Mouse (Mus musculus) heart, embryonic 13.5 days (tissue): Measurements from ENCODE around the gene Fam53a. TPM values are rescaled to one million over a fixed set of nuclear protein-coding genes. Genes with fewer than 3 reads are reported as not detected.

Source experiments
- ATAC-seq: fragments of 200-750 bp; cut with Nextera tagmentation; 2 replicates; pipeline ENCODE4 v1.8.0; 2017; ENCODE audit warnings: moderate TSS enrichment; ENCODE audit not compliant: insufficient number of reproducible peaks, low FRiP score, low TSS enrichment; ENCODE audit errors: extremely low read depth
- H3K27ac ChIP-seq: fragments of 300-500 bp; sonication (generic); replicated peaks from 2 replicates; pipeline ENCODE4 v1.5.1; 2015; ENCODE audit warnings: moderate library complexity, mild to moderate bottlenecking, inconsistent platforms
- H3K27me3 ChIP-seq: fragments of 300-500 bp; sonication (generic); replicated peaks from 2 replicates; pipeline ENCODE4 v1.6.1; 2015; ENCODE audit warnings: mild to moderate bottlenecking, inconsistent platforms
- H3K36me3 ChIP-seq: fragments of 300-500 bp; sonication (generic); 2 replicates; pipeline ENCODE4 v1.6.1; 2015; ENCODE audit warnings: mild to moderate bottlenecking, inconsistent platforms
- H3K4me1 ChIP-seq: fragments of 300-500 bp; sonication (generic); 2 replicates; pipeline ENCODE4 v1.6.1; 2015; ENCODE audit warnings: inconsistent platforms
- H3K4me2 ChIP-seq: fragments of 300-500 bp; sonication (generic); 2 replicates; pipeline ENCODE4 v1.6.1; 2015; ENCODE audit warnings: inconsistent platforms, mild to moderate bottlenecking, moderate library complexity
- H3K4me3 ChIP-seq: fragments of 300-500 bp; sonication (generic); 2 replicates; pipeline ENCODE4 v1.5.1; 2015; ENCODE audit warnings: moderate library complexity, mild to moderate bottlenecking, inconsistent platforms
- H3K9ac ChIP-seq: fragments of 300-500 bp; sonication (generic); 2 replicates; pipeline ENCODE4 v1.6.1; 2015; ENCODE audit warnings: inconsistent platforms, mild to moderate bottlenecking, moderate library complexity
- H3K9me3 ChIP-seq: fragments of 300-500 bp; sonication (generic); 2 replicates; pipeline ENCODE4 v1.6.1; 2016; ENCODE audit warnings: inconsistent platforms
- WGBS: fragments of 180-500 bp; shearing (Covaris S2); methylation state at CpG from one replicate; pipeline ENCODE4 v1.1.7; 2015; ENCODE audit warnings: mixed read lengths; 5-methylcytosine and 5-hydroxymethylcytosine counted together
- polyA plus RNA-seq: library from polyadenylated mRNA; unstranded; fragments of >200 nt; fragmentation: Nextera tagmentation; extraction: Ambion mirVana; gene quantifications from 2 replicates; pipeline ENCODE4 v1.2.1, GENCODE M21; 2015

Gene Fam53a
- polyA plus RNA-seq, 1 experiment from 2014 or later: 46.9 TPM

DNA sequence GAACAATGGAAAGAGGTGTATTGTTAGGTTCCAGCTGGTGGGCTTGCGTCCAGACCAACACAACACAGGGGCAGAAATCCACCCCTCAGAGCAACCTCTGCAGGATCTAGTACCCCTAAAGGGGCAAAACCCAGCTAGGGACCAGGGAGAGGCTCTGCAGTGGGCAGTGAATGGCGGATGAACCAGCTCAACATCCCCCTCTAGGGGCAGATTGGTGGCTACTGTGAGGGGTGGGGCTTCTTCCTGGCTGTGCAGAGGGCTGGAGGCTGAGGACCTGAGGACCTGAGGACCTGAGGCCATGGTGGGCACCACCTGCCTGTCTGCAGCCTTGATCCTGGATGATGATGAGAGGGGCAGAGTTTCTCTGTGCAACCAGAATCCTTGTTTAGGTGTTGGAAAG is 35.8 kb downstream of the Fam53a start:
- Histone ChIP-seq H3K4me2 (no peak overlapping the region), H3K27me3 (no peaks in the 10 kb centered on the region), H3K36me3 (peaks cover 11% of the 10 kb centered on the region), H3K4me3 (no peak overlapping the region), H3K4me1 (no peaks in the 10 kb centered on the region), H3K9me3 (no peaks in the 10 kb centered on the region), H3K27ac (no peak overlapping the region), H3K9ac (no peak overlapping the region)
- no peak for ATAC-seq
- WGBS: 34% methylated on average over 2 of the region's 2 CpGs

DNA sequence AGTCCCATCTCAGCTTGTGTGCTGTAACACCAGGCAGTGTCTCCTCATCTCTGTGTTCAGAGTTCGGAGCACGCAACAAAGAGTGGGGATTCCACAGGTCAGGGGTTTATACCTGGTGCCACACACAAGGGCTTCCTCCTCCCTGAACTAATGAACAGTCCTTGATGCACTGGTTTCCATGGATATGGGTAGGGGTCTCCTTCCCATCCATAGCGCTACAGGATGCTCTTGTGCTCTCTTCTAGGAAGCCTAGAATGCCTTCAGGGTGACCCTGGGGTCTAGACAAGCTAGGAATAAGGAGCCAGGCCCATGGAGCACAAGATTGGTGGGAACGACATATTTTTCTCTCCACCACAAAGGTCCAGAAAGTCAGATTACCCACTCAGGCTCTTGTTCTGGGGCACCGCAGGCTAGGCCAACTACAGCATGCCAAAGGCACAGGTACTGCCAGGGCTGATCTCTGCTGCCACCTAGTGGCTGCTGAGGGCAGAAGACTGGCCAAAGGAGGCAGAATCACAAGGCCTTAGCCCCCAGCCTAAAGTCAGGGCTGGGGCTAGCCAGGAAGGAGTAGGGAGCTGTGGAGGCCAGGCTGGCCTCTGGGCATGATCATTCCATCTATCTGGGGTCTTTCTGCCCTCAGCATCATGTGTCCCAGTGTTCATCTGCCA is 40.1 kb downstream of the Fam53a start:
- Histone ChIP-seq H3K27ac (no peak overlapping the region), H3K9me3 (no peaks in the 10 kb centered on the region), H3K4me3 (no peak overlapping the region), H3K4me2 (no peak overlapping the region), H3K27me3 (peaks cover 5% of the 10 kb centered on the region), H3K4me1 (no peaks in the 10 kb centered on the region), H3K9ac (no peak overlapping the region), H3K36me3 (no peaks in the 10 kb centered on the region)
- WGBS: 63% methylated on average over 5 of the region's 5 CpGs
- no peak for ATAC-seq

DNA sequence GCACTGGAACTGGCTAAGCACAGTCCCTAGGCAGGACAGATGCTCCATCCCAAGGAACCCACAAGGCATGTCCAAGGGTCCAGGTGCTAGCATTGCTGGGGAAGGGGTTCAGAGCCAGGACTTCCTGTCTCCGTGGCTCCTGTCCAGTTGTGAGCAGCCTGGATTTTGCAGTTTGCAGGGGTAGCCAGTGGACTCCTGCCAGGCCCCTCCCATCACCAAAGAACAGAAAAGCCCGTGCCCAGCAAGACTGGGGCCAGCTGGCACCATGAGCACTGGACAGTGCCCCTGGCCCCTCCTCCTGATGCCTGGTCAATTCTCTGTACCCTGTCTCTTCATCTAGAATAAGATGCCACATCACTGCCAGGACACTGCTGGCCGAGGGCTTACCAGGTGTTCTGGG is 41.4 kb downstream of the Fam53a start:
- Histone ChIP-seq H3K9ac (no peak overlapping the region), H3K9me3 (no peaks in the 10 kb centered on the region), H3K27ac (no peak overlapping the region), H3K36me3 (no peaks in the 10 kb centered on the region), H3K27me3 (peaks cover 5% of the 10 kb centered on the region), H3K4me2 (no peak overlapping the region), H3K4me1 (peaks cover 4% of the 10 kb centered on the region; the same call in 1 of the 2 replicates), H3K4me3 (no peak overlapping the region)
- 62% methylated on average over 3 of the region's 3 CpGs for WGBS
- no peak for ATAC-seq

DNA sequence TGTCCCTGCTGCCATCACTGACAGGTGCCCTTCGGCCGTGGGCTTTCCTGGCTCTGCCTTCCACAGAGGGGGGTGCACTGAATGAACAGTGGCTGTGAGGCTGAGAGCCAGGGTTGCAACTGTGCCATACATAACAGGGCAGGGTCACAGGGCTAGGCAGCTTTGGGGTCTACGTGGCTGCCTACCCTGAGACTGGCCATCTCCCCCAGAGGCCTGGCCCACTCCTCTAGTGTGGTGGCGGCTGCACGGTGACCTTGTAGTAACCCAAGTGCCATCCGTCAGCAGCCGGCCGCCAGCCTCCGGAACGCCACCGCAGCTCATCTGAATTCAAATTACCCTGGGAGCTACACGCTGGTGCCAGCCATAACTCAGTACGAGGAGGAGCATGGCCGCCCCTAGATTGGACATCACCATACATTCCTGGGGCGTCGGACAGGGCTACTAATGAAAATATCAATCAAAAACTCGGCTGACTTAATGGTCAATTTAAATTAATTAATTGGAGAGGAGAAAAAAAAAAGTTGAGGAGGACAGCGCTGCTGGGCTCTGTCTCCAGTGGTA is 41.9 kb downstream of the Fam53a start:
- ATAC-seq: no peak
- Histone ChIP-seq H3K4me2 (no peak overlapping the region), H3K9me3 (no peaks in the 10 kb centered on the region), H3K4me1 (peaks cover 8% of the 10 kb centered on the region; the same call in 1 of the 2 replicates), H3K9ac (no peak overlapping the region), H3K27me3 (peaks cover 5% of the 10 kb centered on the region), H3K4me3 (no peak overlapping the region), H3K36me3 (no peaks in the 10 kb centered on the region), H3K27ac (no peak overlapping the region)
- 70% methylated on average over 18 of the region's 18 CpGs for WGBS

DNA sequence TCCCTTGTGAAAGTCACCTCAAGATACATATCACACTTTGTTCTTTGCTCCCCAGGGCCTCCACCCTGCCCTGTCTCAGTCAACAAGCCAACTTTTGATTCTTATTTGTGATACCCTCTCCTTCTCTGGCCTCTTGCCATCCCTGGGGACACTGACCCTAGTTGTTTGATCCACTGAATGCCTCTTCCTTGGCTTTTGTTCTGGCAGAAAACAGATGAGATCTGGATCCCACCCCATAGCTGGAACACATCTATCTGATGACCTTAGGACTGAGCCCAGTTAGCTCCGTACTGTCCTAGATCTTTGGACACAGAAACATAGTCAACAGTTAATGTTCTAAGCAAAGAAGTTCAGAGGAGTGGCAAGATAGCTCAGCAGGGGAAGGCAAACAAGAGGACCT is 49.1 kb downstream of the Fam53a start:
- ATAC-seq: no peak
- no peaks in the 10 kb centered on the region for H3K27me3 ChIP-seq
- H3K9me3 ChIP-seq: no peaks in the 10 kb centered on the region
- H3K9ac ChIP-seq: no peak overlapping the region
- no peaks in the 10 kb centered on the region for H3K36me3 ChIP-seq
- no peak overlapping the region for H3K4me3 ChIP-seq
- WGBS: 71% methylated on average over 1 of the region's 1 CpGs
- H3K4me2 ChIP-seq: no peak overlapping the region
- H3K27ac ChIP-seq: no peak overlapping the region
- H3K4me1 ChIP-seq: peaks cover 14% of the 10 kb centered on the region

DNA sequence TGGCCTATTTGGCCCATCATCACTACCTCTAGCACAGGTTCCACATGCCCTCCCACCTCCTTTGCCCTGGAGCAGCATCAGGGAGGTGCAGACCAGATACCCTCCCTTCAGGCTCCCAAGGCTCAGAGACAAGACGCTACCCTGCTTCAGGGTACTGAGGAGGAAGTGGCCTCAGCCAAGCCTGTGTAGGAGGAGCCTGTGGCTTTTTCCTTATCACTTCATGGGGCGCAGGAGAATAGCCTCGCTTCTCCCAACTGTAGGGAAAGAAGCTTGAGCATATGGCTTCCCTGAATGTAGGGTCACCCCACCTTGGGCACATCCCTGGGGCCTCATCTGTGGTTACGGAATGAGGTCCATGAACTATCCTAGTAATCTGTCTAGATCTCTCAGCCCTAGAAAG is 55.2 kb downstream of the Fam53a start:
- no peak for ATAC-seq
- no peak overlapping the region for H3K4me2 ChIP-seq
- H3K4me3 ChIP-seq: no peak overlapping the region
- no peak overlapping the region for H3K27ac ChIP-seq
- H3K27me3 ChIP-seq: 0 out of 2 replicates have a peak, but pooled peaks cover 4% of the 10 kb centered on the region
- 56% methylated on average over 4 of the region's 4 CpGs for WGBS
- no peaks in the 10 kb centered on the region for H3K36me3 ChIP-seq
- H3K4me1 ChIP-seq: no peaks in the 10 kb centered on the region
- no peak overlapping the region for H3K9ac ChIP-seq
- H3K9me3 ChIP-seq: no peaks in the 10 kb centered on the region

DNA sequence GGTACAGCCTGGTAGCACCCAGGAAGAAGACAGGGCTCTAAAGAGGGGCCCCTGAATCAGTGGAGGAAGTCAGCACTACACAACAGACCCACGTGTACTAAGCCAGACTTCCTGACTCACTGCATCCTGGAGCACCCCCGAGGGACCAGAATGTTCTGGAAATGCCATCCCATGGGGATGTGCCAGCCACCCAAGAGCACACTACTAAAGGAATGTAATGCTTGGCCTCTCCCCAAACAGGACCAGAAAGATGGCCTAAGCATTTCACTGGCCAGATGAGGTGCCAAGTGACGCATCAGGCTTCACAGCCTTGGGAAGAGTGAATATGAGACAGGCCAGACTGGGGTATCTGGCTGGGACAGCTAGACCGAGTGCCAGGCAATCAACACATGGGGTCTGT is 63.5 kb downstream of the Fam53a start:
- H3K9ac ChIP-seq: no peak overlapping the region

DNA sequence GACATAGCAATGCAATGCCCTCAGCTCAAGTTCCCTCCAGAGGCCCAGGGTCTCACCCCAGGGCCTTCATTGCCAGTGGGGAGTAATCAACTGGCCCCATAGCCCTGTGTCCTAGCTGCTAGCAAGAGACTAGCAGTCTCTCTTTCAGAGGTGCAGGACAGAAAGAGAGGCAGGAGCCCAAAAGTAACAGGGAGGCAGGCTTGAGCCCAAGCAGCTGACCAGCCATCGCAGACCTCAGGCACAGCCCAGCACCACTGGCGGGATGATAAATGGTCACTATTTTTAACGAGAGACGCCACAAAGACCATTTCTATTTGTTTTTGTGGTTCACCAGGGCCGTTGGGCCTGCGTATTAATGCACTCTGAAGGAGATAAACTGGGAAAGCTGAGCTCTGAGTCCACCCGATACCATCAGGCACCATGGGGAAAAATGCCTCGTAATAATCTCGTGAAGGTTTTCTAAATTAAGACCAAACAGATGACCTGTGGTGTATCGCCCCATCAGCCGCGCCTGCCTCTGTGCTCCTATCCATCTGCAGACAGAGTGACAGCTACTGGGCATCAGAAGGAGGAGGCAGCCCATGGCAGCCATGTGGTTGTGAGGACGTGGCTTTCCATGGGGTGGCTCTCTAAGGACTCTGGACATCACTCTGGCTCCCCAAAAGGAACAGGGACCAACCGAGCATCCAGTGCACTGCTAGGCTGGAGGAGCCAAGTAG is 73.0 kb downstream of the Fam53a start:
- no peak for ATAC-seq
- 53% methylated on average over 14 of the region's 14 CpGs for WGBS
- Histone ChIP-seq H3K36me3 (no peaks in the 10 kb centered on the region), H3K4me2 (no peak overlapping the region), H3K27ac (no peak overlapping the region), H3K4me1 (peaks cover 7% of the 10 kb centered on the region; the same call in 1 of the 2 replicates), H3K27me3 (peaks cover 7% of the 10 kb centered on the region; the same call in 1 of the 2 replicates), H3K9me3 (no peaks in the 10 kb centered on the region), H3K9ac (no peak overlapping the region), H3K4me3 (no peak overlapping the region)

More for the DNA sequence above, 63.5 kb downstream of the Fam53a start:
- Histone ChIP-seq H3K27me3 (0 out of 2 replicates have a peak, but pooled peaks cover 9% of the 10 kb centered on the region), H3K27ac (no peak overlapping the region), H3K4me3 (no peak overlapping the region), H3K4me2 (no peak overlapping the region), H3K36me3 (no peaks in the 10 kb centered on the region), H3K9me3 (no peaks in the 10 kb centered on the region), H3K4me1 (no peaks in the 10 kb centered on the region)
- no peak for ATAC-seq
- 60% methylated on average over 4 of the region's 4 CpGs for WGBS

Other genes with a start within 250 kb of the Fam53a start
- gene Nkx1-1, start 195.7 kb downstream of the Fam53a start, polyA plus RNA-seq: not detected in 2 replicates
- 0.83 and 1.2 TPM in 2 replicates for gene Gm9903, start 290 bp upstream of the Fam53a start, polyA plus RNA-seq
- 114 and 121 TPM in 2 replicates for gene Slbp, start 22.9 kb upstream of the Fam53a start, polyA plus RNA-seq
- 122 and 125 TPM in 2 replicates for gene Tacc3, start 28.5 kb upstream of the Fam53a start, polyA plus RNA-seq
- gene Tmem129, start 28.8 kb upstream of the Fam53a start, polyA plus RNA-seq: 32.0 and 33.0 TPM in 2 replicates
- gene Fgfr3, start 92.0 kb upstream of the Fam53a start, polyA plus RNA-seq: 4.1 and 4.3 TPM in 2 replicates
- gene Letm1, start 153.2 kb upstream of the Fam53a start, polyA plus RNA-seq: 40.9 and 43.5 TPM in 2 replicates
- gene Nsd2, start 191.1 kb upstream of the Fam53a start, polyA plus RNA-seq: 26.5 and 30.3 TPM in 2 replicates